Mouse (Mus musculus): ENCODE data around the gene Phf7.

Phf7 gene

DNA sequence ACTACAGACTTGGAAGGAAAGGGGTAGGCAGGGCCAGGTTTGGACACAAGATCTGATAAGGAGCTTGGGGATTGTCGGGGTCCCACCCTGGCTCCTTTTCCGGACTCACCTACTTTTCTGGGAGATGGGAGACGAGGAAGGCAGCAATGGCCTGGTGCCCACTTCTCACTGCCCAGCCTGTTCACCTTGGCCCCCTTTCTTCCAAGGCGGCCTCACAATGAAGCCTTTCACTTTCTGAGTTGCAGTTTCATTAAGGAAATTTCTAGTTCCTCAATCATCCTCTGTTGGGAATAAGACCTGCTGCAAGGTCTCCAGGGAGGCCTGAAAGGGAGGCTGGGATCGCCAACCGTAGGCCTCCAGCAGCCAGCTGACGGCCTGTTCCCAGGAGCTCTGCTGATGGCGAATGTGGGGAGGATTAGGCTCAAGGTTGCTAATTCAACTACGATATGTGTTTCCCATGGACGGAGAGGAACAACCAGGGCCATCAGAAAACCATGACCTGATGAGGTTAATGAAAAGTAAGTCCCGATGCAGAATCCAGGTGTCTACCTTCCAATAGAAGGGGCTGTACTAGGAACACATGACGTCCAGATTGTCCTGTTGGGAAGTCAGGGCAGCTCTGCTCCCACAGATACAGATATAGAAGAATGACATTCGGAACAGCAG lies 18.6 kb downstream of the Phf7 start:
- no peak for DNase-seq (ENCODE audit: low spot score)

DNA sequence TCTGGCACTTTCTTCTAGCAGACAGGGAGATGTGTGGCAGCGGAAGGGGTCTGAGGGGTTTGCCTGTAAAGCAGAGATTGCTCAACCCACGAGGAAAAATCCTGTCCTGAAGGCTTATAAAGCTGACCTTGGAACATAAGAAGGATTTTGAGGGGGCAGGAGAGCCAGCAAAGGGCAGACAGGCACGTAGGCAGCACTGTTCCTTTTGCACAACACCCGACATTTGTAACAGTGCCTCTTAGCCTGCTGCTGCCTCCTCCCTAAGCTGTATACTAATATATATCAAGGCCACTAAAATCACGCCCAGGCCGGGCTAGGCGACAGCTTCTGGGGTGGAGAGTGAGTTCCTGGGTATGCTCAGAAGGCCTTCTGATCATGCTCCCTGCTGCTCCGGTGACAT lies 20.7 kb downstream of the Phf7 start:
- no peak for DNase-seq (ENCODE audit: low spot score)

DNA sequence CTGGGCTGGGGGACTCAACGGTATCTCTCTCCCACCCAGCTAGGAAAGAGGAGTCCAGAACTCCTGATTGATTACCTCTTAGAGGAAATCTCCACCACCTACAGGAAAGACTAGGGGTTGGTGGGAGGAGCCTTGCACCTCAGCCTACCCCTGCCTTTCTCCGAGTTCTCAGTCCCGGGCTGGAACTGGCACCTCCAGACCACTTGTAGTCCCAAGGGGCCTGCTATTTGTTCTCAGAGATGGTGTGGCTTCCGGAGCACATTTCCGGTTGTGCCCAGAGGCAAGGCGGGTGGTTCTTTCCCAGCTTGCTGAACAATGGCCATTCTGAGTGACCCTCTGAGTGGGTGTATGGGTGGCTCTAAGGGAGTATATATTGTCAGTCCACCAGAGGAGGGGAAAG lies 22.9 kb downstream of the Phf7 start:
- no peak for DNase-seq (ENCODE audit: low spot score)

DNA sequence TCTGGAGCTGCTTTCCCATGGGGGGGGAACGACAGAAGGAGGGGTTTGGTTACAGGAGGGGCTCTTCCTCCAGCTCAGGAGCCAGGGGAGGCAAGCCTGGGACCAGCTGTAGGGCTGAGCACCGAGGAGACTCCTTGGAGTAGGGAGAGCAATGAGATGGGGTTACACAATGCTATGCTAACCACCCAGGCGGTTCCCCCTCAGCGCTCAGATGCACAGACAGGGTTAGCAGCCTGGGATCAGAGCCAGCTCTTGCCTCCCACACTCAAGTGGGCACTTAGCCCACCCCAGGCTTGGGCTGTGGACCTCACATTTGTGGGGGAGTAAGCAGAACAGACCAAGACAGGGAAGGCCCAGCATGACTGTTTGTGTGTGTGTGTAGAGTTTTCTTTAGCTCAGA lies 24.1 kb downstream of the Phf7 start:
- DNase-seq (ENCODE audit: low spot score), result peak; percentile 66

DNA sequence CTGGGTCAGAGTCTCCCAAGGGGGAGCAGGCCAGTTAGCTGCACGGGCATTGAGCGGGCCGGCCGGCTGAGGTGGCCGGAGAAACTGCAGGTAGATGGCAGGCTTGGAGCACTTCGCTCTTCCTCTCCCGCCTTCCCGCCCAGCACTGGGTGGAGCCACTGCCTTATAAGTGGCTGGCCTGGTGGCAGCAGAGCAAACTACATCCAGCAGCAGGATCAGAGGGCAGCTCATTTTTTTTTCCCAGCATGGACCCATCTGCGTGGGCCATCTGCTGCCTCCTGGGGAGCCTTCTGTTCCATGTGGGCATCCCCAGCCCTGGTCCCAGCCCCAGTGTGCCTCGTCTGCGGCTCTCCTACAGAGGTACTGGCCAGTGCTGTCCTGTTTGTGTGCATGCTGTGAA lies 33.5 kb downstream of the Phf7 start, which contains the start of gene Sema3g:
Gene Sema3g, plus strand, starts transcription at position 195 of the 400 bp plus-strand sequence.
- DNase-seq (ENCODE audit: low spot score), result no peak

DNA sequence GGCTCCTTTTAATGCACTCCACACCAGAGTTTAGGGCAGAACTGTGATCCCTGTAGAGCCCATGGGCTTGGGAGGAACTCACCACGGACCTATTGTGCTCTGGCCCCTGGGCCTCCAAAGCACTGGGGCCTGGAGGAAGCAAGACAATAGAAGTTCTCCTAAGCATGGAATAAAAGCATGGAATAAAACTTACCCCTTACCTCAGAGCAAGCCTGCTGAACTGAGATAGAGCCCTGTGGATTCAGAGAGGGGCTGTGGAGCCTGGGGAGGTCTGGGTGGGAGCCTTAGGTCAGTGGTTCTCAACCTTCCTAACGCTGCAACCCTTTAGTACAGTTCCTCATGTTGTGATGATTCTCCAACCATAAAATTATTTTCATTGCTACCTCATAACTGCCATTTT lies 34.3 kb downstream of the Phf7 start, which contains the start of gene Nisch:
Gene Nisch, minus strand, starts transcription at position 101 of the 400 bp plus-strand sequence.
- no peak for DNase-seq (ENCODE audit: low spot score)

DNA sequence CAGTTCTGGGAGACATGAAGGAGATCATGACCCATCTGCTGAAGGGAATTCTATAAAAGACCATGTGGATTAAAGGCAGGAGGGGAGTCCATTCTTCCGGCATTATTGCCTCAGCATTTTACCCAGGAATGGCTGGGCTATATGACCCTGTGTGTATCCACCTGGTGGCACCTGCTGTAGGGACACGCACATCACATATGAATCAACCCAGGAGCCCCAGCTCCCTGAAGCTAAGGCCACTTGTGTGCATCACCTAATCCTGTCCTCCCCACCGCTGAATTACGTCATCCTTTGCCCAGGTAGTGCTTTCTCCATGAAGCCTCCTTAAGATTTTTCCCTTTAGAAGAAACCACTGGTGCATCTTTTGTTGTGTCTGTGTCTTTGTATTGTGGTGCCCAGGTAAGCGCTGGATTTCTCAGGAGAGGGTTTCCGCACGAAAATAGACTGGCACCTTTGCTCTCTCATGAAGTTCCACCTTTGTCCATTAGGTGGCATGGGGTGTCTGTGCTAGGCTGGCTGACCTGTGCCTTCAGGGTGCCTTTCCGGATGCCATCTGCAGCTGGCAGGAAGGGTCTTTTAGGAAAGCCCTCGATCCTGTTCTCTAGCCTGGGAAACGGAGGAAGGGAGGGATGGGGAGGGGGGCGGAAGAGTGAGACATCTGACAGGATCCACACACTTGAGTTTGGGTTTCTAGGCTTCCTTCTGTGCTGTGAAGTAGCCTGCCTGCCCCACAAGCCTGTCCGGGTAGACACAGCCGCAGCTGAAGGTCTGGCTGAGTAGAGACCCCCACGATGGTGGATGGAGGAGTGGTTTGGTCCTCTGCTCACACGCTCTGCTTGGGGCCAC lies 35.7 kb downstream of the Phf7 start:
- peak; percentile 66 for DNase-seq (ENCODE audit: low spot score)

DNA sequence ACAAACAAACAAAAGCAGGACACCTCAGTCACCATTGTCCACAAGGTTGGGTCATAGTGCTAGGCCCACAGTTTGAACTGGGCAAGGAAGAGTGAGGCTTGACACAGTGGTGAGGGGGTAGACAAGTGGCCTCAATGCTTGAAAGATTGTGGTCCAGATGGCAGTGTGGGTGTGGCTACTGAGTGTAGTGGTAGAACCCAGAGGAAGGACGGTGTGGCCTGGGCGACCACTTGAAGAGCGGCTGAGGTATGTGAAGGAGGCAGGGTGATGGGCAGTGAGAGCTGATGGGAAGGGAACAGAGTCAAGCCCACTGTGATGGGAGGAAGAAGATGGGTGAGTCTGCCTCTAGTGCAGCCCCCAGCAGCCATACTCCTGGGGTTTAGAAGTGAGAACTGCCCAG lies 36.4 kb downstream of the Phf7 start:
- DNase-seq (ENCODE audit: low spot score), result no peak

DNA sequence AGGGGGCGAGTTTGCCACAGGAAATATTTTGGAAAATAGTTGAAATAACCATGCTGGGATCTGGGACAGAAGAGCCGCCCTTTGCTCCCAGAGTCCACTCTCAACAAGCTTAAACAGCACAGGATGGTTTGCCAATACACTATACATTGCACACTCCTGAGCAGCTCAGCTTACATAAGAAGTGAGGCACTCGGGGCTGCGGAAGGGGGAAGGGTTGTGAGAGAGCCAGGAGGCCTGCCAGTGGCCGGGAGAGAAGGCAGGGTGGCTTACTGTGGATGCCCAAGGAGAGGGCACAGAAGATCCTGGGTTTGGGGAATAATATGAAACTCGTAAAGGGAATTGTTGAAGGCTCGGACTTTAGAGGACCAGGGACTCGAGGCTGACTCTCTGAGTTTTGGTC lies 37.2 kb downstream of the Phf7 start:
- DNase-seq (ENCODE audit: low spot score), result no peak

DNA sequence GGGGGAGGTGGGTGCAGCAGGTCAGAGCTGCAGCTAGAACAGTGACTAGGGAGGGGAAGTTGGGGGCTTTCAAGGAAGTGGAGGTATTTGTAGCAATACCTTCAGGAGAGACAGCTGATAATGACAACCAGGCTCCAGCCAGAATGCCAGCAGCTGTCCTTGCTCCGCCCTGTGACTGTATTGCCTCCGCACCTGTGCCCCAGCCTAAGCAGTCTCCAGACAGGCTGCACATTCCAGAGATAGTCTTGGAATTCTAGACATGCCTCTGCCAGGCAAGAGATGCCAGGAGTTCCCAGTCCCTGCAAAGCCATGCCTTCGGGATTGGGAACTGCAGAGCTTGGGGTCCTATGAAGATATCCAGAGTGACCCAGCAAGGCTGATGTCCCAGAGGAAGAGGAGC lies 38.6 kb downstream of the Phf7 start:
- no peak for DNase-seq (ENCODE audit: low spot score)

DNA sequence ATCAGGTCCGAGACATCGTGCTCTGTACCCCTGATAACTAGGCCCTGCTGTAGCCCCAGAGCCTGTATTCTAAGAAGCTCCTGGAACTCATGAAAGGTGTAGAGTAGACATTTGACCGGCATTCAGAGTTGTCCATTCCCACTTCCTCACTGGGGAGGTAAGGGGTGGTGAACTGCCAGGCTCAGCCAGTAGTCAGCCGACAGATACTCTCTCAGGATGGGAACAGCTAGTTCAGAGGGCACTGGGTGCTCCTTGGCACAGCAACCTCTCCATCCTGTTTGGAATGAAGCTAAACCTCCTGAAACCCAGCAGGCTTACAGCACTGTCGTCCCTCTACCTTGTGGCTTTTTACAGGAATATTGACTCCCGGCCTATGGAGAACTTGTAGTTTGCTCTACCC lies 39.3 kb downstream of the Phf7 start:
- no peak for DNase-seq (ENCODE audit: low spot score)

DNA sequence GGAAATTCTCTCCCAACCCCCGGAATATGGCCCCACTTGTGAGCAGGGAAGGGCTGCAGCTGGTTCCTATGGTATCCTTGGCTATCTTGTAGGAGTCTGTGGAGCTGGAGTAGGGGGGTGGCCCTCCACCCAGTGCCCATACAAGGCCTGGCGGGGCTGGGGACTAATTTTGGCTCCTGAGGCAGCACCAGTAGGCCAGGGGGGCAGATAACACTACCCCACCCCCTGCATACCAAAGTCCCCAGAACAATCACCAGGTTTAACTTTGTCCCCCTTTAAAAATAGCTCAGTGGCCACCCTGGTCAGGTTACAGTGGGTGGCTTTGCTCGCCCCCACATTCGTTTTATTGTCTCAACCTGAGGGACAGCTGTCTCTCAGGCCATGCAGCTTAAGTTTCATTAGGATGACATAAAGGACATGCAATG lies 42.0 kb downstream of the Phf7 start:
- DNase-seq (ENCODE audit: low spot score), result no peak

DNA sequence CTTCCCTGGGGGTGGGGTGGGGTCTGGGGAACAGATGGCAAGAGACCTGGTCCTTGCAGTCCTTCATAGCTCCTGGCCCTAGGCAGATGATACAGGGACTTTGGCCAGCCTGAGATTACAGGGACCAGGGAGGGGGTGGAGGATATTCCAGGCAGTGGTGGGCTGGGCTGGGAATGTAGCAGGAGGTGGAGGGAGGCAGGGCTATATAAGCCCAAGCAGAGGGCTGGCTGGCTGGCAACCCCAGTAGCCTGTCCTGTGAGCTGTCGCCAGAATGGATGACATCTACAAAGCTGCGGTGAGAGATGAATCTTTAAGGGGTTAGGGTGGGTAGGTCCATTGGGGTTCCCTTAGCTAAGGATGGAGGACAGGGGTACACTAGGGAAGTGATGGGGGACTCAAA lies 43.0 kb downstream of the Phf7 start, which contains the start of gene Tnnc1:
Gene Tnnc1, plus strand, starts transcription at position 229 of the 400 bp plus-strand sequence.
- no peak for DNase-seq (ENCODE audit: low spot score)

DNA sequence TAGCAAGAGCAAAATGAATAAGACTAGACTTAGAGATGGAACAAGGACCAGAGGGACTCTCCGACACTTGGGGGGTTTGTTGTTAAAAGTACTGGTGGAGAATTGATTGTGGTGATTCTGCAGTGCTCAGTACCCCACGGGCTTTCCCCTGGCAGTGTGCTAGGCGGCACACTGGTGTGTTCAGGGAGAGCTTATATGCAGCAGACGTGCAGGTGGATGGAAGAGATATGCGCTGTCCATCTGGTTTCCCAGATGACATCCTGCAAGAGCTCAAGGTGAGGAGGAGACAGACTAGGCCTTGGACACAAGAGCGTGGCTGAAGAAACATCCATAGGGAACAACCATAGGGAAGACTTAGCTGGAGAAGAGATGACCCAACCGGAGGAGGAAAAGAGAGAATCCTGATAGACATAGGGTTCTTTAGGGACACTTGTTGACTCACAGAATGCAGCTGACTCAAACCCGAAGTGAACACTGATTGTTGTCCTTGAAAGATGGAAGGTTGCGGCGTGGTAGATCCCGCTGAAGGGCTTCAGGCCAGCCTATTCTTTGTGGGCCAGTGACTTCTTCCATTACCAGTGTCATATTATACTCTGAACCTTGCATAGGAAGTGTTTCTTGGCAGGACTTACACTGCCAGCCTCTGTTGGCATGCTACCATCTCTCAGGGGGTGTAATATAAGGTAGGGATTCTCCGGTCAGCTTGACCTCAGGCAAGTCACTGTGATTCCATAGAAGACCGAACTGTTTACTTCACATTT lies 43.9 kb downstream of the Phf7 start:
- no peak for DNase-seq (ENCODE audit: low spot score)

DNA sequence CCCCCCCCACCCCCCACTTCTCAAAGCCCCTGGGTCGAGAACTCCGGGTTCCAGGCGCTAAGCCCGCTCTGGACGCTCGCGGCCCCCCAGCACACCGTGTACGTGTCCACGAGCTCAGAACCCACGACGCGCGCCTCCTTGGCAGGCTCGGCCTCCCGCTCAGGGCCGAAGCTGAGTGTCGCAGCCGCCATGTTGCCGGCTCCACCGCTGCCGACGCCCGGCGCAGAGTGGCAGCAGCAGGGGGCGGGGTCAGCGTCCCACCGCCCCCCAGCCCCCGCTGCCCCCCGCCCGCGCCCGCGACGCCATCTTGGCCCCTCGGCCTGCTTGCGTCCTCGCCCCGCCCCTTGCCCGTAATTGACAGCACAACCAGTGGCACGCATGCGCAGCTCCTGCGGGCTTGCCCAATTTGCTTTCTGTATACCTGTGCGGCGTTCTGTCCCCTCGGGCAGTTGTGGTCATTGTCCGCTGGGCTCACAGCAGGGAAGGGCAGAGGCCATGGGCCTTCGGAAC lies 44.6 kb downstream of the Phf7 start:
- DNase-seq (ENCODE audit: low spot score), result peak; percentile 96

DNA sequence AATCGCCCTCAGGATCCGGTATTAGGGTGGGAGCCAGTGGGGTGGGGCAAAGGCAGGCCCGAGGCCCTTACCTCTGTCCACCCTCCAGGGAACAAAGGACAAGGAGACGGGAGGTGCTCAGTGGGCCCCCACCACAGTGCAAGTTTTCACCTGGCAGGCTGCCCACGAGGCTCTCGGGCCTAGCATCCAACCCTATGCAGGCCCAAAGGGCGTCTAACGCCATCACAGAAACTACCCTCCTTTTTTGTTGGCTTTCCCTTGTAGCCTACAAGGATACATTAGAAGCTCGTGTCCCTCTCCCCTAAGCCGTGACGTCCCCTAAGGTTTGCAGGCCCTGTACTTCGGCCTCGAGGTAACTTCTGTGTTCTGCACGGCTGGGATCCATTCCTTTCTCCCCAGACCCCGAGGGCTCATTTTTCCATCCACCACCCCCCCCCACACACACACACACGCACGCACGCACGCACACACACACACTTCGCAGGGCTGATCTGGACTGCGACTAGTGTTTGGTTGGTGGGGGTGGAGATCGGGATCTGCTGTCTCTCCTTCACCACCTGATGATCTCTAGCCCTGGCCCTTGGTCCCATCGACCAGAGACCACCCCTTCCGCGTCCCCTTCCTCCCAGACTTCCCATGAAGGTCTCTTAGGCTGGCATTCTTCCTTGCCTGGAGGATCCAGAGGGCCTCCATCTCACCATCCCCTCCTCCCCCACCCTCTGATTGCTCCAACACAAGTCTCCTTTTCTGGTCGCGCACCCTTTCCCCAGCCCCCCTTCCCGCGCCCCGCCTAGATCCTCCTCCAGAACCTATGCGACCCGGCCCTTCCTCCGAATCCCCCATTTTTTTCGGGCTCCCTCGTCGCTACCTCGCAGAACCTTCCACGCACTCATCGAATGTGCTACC lies 45.3 kb downstream of the Phf7 start:
- peak; percentile 50 for DNase-seq (ENCODE audit: low spot score)

DNA sequence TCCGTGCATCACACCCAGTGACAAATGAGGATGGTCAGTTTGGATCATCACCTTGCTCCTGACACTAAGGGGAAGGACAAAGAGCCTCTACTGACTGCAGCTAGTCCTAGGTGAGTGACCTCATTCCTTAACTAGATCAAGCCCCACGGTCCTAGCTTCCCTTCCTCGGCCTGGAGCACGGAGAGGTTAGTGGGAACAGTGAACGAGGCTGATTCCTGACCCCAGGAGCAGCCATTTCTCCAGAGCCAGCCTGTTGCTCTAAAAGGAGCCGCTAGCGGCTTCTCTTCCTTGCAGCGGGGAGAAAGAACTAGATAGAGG lies 45.9 kb downstream of the Phf7 start:
- DNase-seq (ENCODE audit: low spot score), result no peak

DNA sequence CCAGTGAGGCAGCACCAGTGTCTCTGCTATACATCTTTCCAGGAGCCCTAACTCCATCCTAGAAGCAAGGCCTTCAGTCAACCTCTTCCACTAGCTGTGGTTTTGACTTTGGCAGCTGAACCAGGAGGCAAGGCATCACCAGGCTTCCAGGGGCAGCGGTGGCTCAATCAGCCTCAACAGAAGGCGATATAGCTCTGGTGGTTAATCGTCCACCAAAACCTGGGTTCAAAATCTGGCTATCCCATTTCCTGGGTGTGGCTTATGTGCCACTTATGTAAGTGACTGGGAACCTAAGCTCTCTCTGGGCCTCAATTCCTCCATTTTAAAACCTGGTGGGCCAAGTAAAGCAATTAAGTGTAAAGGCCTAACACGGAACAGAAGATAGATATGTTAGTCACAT lies 46.3 kb downstream of the Phf7 start:
- no peak for DNase-seq (ENCODE audit: low spot score)

DNA sequence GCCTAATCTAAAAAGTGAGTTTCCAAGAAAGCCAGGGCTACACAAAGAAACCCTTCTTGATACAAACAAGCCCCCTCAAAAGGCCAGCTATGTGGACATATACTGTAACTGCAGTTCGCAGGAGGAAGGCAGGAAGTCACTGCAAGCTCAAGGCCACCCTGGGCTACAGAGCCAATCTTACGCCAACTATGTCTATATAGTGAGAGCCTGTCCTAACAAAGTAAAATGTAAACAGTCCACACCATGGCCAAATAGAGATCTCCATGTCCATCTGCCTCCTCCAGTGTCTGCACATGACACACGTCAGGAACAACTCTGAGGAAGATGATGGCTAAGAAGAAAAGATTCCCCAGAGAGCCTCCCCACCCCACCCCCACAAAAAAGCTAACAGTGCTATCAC lies 51.1 kb downstream of the Phf7 start:
- DNase-seq (ENCODE audit: low spot score), result no peak

DNA sequence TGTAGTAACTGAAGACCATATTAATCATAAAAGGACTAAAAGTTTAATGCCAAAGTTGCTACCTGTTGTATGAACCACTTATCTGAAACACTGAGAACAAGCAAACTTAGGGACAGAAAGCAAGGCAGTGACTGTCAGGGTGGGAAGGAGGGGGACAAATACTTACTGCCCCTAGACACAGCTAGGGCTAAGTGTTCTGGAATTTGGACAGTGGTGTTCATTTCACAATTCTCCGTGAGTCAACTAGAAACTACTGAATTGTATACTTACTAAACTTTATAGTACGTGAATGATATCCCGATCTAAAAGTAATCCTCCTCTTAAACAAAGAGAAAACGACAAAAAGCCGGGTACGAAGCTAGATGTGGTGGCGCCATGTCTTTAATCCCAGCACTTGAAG lies 51.5 kb downstream of the Phf7 start:
- no peak for DNase-seq (ENCODE audit: low spot score)
